In the genomic region with DNA sequence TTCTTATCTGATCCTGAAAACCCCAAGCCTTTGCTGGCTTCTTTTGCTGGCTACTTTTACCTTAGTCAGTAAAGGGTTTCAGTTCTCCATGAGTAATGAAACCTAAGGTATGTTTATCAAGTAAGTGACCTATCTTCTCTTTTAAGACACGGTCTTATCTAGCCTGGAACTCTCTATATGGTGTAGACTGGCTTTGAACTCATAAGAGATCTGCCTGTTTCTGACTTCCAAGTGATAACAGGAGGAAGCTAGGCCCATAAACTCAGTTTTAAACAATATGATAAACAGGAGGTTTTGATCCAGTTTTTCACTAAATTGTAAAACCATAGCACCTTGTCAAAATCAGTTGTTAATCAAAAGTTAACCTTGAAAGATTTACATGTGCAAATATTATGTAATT, we compare ENCODE assay signal across 23 mouse cellular contexts.
"Had no signal": no experiment of that assay in that cellular context is flagged by ENCODE, and none has a peak within 500 bp of the region (broad histone marks: within the 10 kb centered on the region; RNA-seq: fewer than 3 reads in every experiment).

No protein-coding gene starts in this region.

- H3K4me1 ChIP-seq: intestine, embryonic 15.5 days; limb, embryonic 13.5 days; limb, embryonic 15.5 days had no signal

- H3K36me3 ChIP-seq: intestine, embryonic 15.5 days; limb, embryonic 13.5 days; limb, embryonic 15.5 days had no signal

- ATAC-seq: hindbrain, embryonic 16.5 days; inflammation-experienced regulatory T-cells, adult 6 months; intestine, embryonic 15.5 days; intestine, postnatal 0 days had no signal

- H3K4me2 ChIP-seq: heart, embryonic 12.5 days; hindbrain, embryonic 12.5 days; hindbrain, embryonic 14.5 days; intestine, embryonic 15.5 days; limb, embryonic 13.5 days; limb, embryonic 15.5 days had no signal

- DNase-seq: gastrocnemius, postnatal 25 days; heart, adult 18-20 months; heart, postnatal 10 days; heart, postnatal 4 days; kidney, adult 18-20 months; kidney, adult 8-10 months; kidney, postnatal 10 days; kidney, postnatal 25 days; kidney, postnatal 4 days; layer of hippocampus, postnatal 36 days; left cerebral cortex, postnatal 4 days had no signal

- H3K9ac ChIP-seq: heart, embryonic 12.5 days; hindbrain, embryonic 12.5 days; hindbrain, embryonic 14.5 days; intestine, embryonic 15.5 days; limb, embryonic 13.5 days; limb, embryonic 15.5 days had no signal

- H3K27me3 ChIP-seq: heart, embryonic 12.5 days; hindbrain, embryonic 12.5 days; intestine, embryonic 15.5 days; limb, embryonic 13.5 days; limb, embryonic 15.5 days had no signal

- H3K9me3 ChIP-seq: heart, embryonic 10.5 days; heart, embryonic 12.5 days; hindbrain, embryonic 12.5 days; intestine, embryonic 15.5 days; limb, embryonic 15.5 days had no signal

- H3K27ac ChIP-seq: heart, embryonic 10.5 days; hindbrain, embryonic 10.5 days; hindbrain, embryonic 12.5 days; hindbrain, embryonic 14.5 days; intestine, embryonic 15.5 days; layer of hippocampus, adult 2 months; limb, embryonic 13.5 days; limb, embryonic 15.5 days had no signal

- H3K4me3 ChIP-seq: heart, embryonic 10.5 days; heart, embryonic 12.5 days; hindbrain, embryonic 10.5 days; hindbrain, embryonic 12.5 days; intestine, embryonic 15.5 days; layer of hippocampus, adult 2 months; limb, embryonic 13.5 days; limb, embryonic 15.5 days had no signal
